Mouse (Mus musculus) megakaryocyte, embryonic 14.5 days (primary cell): ENCODE data around the gene Actr6.

Source experiments
- FLI1 ChIP-seq: IDR thresholded peaks from 2 replicates; pipeline ENCODE4 v1.6.1; 2012; ENCODE audit warnings: low read length, inconsistent platforms, mixed read lengths
- GATA1 ChIP-seq: IDR thresholded peaks from 3 replicates; pipeline ENCODE4 v1.6.1; 2012; ENCODE audit warnings: mixed read lengths, low read length, inconsistent platforms, borderline replicate concordance

DNA sequence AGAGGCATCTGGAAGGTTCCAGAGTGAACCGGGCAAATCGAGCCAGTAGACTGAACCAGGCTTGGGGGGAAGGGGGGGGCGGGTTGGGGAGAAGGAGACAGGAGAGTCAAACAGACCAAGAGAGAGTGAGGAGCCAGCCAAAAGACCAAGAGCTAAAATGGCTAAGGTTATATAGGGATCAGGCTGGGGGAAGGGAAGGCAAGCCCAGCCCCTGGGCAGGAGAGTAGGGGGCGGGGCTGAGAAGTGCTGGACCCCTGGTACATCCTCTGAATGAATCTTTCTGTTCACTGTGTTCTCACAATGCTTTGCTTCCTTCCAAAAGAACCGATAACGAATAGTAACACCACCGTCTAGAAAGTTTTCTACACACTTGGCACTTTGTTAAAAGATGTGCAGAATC, 7.6 kb upstream of the Actr6 start:
- no peak for TF ChIP-seq GATA1
- TF ChIP-seq FLI1: no peak
